Mouse (Mus musculus) embryonic facial prominence, embryonic 14.5 days (tissue): ENCODE measurements around the gene Fgf10. TPM values are rescaled to one million over a fixed set of nuclear protein-coding genes. Genes with fewer than 3 reads are reported as not detected.

ENCODE experiments used
- ATAC-seq: fragments of 200-750 bp; cut with Nextera tagmentation; 2 replicates; pipeline ENCODE4 v1.8.0; 2017; ENCODE audit warnings: low read depth, moderate number of reproducible peaks, moderate TSS enrichment
- DNase-seq: peaks from one replicate; pipeline ENCODE4 v3.0.0-alpha.2; 2015; ENCODE audit warnings: low spot score
- H3K27ac ChIP-seq: fragments of 300-500 bp; sonication (generic); replicated peaks from 2 replicates; pipeline ENCODE4 v1.5.1; 2014; ENCODE audit warnings: low read depth, mild to moderate bottlenecking, low read length, moderate library complexity
- H3K27me3 ChIP-seq: fragments of 300-500 bp; sonication (generic); replicated peaks from 2 replicates; pipeline ENCODE4 v1.6.1; 2014; ENCODE audit warnings: low read length; ENCODE audit not compliant: control insufficient read depth, insufficient read depth
- H3K36me3 ChIP-seq: fragments of 300-500 bp; sonication (generic); 2 replicates; pipeline ENCODE4 v1.6.1; 2014; ENCODE audit warnings: low read length, mixed read lengths; ENCODE audit not compliant: control insufficient read depth, insufficient read depth
- H3K4me1 ChIP-seq: fragments of 300-500 bp; sonication (generic); 2 replicates; pipeline ENCODE4 v1.6.1; 2014; ENCODE audit warnings: antibody characterized with exemption, low read length; ENCODE audit not compliant: control insufficient read depth, insufficient read depth
- H3K4me2 ChIP-seq: fragments of 300-500 bp; sonication (generic); 2 replicates; pipeline ENCODE4 v1.6.1; 2014; ENCODE audit warnings: low read depth, mild to moderate bottlenecking, low read length, moderate library complexity, mixed read lengths
- H3K4me3 ChIP-seq: fragments of 300-500 bp; sonication (generic); 2 replicates; pipeline ENCODE4 v1.5.1; 2014; ENCODE audit warnings: low read depth, mild to moderate bottlenecking, low read length
- H3K9ac ChIP-seq: fragments of 300-500 bp; sonication (generic); 2 replicates; pipeline ENCODE4 v1.6.1; 2014; ENCODE audit warnings: low read depth, mild to moderate bottlenecking, low read length, moderate library complexity, mixed read lengths
- H3K9me3 ChIP-seq: fragments of 300-500 bp; sonication (generic); 2 replicates; pipeline ENCODE4 v1.6.1; 2016; ENCODE audit warnings: low read length; ENCODE audit not compliant: control insufficient read depth
- WGBS: fragments of 180-500 bp; shearing (Covaris S2); extraction: QIAGEN DNeasy Blood & Tissue Kit; methylation state at CpG from one replicate; pipeline ENCODE4 v1.1.7; 2014; 5-methylcytosine and 5-hydroxymethylcytosine counted together
- polyA plus RNA-seq: library from polyadenylated mRNA; unstranded; fragments of >200 nt; fragmentation: Nextera tagmentation; extraction: Ambion mirVana; gene quantifications from 2 replicates; pipeline ENCODE4 v1.2.1, GENCODE M21; 2014

The Fgf10 gene
- polyA plus RNA-seq, 1 experiment from 2014 or later: 9.5 TPM

DNA sequence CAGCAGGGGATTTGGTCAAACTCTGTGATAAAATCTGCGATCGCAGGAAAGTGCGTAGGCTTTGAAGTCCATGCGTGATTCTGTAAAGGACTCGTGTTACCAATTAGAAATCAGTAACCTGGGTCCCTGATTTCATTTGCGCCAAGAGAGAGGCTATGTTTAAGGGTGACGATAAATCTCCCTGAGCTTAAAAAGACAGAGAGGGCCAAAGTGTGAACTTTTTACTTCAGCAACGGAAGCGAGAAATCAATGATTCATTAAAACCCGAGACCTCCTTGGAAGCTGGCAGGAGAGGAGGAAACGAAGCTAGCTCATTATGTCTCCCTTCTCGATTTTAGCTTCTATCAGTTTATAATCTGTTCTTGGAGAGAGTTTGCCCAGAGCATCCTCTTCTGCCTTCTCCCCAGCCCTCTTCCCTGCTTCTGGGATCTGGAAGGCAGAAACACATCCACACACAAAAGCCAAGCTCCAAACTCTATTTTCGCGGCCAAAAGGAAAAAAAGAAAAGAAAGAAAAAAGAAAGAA, 44.1 kb downstream of the Fgf10 start:
- H3K27ac ChIP-seq: peak overlapping the region; percentile 44; the same call in 1 of the 2 replicates
- H3K4me1 ChIP-seq: peaks cover 3% of the 10 kb centered on the region; the same call in 1 of the 2 replicates
- peak; percentile 17 for DNase-seq
- WGBS: under 1% methylated on average over 14 of the region's 14 CpGs
- ATAC-seq: no peak
- H3K9ac ChIP-seq: peak overlapping the region; percentile 66
- H3K9me3 ChIP-seq: no peaks in the 10 kb centered on the region
- H3K36me3 ChIP-seq: no peaks in the 10 kb centered on the region
- H3K27me3 ChIP-seq: no peaks in the 10 kb centered on the region
- peak overlapping the region; percentile 59 for H3K4me3 ChIP-seq
- peak overlapping the region; percentile 86 for H3K4me2 ChIP-seq

DNA sequence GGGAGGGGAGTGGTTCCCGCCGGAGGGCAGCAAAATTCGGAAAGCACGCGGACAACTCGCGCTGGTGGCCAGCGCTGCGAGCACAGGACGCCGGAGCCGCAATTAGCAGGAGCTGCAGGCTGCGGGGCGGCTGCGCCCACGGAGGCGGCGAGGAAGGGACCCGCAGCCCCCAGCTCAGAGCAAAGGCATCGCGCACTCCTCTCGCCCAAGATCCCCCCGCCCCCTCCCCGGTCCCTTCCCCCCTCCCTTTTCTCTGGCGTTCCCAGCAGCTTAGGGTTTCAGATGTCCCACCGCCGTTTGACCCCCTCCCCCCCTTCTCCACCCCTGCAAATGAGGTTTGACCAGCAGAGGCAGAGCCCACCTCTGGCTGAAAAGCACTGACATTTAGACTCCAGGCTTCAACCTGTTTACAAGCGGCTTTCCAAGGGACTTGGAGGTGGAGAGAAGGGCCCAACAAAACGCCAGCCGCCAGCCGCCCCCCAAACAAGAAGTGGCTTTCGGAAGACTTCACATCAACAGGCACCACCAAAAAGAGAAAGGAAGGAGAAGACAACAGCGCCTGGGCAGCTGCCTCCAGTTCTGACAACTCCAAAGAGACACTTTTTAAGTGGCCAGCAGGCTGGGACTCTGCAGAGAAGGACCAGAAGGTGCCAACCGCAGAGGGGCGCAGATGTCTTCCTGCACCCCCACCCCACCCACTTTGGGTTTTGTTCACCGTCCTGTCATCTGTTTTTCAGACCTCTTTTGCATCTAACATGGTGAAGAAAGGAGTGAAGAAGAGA, 44.9 kb downstream of the Fgf10 start:
- 0% methylated on average over 11 of the region's 36 CpGs for WGBS

DNA sequence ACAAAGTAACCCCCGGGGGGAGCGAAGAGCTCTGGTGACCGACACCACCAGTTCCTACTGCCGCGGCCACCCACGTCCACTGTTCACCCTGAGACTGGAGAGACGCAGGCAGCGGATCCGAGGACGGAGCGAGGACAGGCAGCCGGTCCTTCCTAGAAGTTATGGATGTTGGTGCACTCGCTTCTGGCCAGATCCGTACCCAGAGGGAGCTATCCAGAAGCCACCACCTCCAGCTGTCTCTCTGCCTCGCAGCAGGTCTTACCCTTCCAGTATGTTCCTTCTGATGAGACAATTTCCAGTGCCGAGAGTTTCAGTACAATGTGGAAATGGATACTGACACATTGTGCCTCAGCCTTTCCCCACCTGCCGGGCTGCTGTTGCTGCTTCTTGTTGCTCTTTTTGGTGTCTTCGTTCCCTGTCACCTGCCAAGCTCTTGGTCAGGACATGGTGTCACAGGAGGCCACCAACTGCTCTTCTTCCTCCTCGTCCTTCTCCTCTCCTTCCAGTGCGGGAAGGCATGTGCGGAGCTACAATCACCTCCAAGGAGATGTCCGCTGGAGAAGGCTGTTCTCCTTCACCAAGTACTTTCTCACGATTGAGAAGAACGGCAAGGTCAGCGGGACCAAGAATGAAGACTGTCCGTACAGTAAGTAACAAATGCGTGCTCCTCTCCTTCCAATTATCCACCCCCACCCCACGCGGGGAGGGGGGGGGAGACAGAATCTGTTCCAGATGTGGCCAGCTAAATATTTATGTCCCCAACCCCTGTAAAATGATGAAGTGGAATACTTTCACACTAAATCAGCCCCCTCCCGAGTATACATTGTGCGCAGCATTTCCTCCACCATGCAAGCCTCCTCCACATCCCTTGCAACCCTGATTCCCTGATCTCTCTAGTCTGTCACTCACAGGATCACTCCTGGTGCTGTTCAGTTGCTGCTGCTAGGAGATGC, 45.8 kb downstream of the Fgf10 start:
- WGBS: 1% methylated on average over 28 of the region's 31 CpGs
- ATAC-seq (peak; percentile 55; the same call in 1 of the 2 replicates), DNase-seq (peak; percentile 62)
- Histone ChIP-seq H3K27ac (peak overlapping the region; percentile 80), H3K4me2 (peak overlapping the region; percentile 86), H3K9ac (peak overlapping the region; percentile 66), H3K36me3 (no peaks in the 10 kb centered on the region), H3K27me3 (no peaks in the 10 kb centered on the region), H3K9me3 (no peaks in the 10 kb centered on the region), H3K4me1 (peaks cover 3% of the 10 kb centered on the region; the same call in 1 of the 2 replicates), H3K4me3 (peak overlapping the region; percentile 59)

More for the DNA sequence above, 44.9 kb downstream of the Fgf10 start:
- Histone ChIP-seq H3K9me3 (no peaks in the 10 kb centered on the region), H3K27ac (peak overlapping the region; percentile 80), H3K36me3 (no peaks in the 10 kb centered on the region), H3K4me2 (peak overlapping the region; percentile 86), H3K9ac (peak overlapping the region; percentile 66), H3K4me3 (peak overlapping the region; percentile 59), H3K27me3 (no peaks in the 10 kb centered on the region), H3K4me1 (peaks cover 3% of the 10 kb centered on the region; the same call in 1 of the 2 replicates)
- ATAC-seq (peak; percentile 35), DNase-seq (peak; percentile 68)

DNA sequence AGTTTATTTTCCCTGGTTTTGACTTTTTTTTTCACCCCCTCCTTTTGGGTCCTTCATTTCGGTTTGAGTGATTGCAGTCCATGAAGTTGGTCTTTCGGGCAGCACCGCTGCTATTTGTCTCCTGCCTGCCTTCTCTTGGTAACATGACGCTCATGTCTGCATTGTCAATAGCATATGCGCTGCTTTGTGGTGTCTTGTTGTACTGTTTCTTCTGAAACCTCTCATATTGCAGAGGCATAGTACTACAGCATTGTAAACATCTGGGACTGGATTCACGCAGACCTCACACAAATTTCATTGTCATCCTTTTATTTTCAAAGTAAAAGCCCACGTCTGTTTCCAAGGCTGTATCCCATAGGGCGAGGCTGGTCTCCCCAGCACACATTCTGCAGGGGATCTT, 46.7 kb downstream of the Fgf10 start:
- ATAC-seq (peak; percentile 47; the same call in 1 of the 2 replicates), DNase-seq (peak; percentile 70)
- peak overlapping the region; percentile 80 for H3K27ac ChIP-seq
- no peaks in the 10 kb centered on the region for H3K9me3 ChIP-seq
- H3K4me2 ChIP-seq: peak overlapping the region; percentile 86
- no peaks in the 10 kb centered on the region for H3K27me3 ChIP-seq
- WGBS: 6% methylated on average over 8 of the region's 8 CpGs
- H3K4me3 ChIP-seq: peak overlapping the region; percentile 59
- H3K4me1 ChIP-seq: peaks cover 3% of the 10 kb centered on the region; the same call in 1 of the 2 replicates
- peak overlapping the region; percentile 66 for H3K9ac ChIP-seq
- H3K36me3 ChIP-seq: no peaks in the 10 kb centered on the region

DNA sequence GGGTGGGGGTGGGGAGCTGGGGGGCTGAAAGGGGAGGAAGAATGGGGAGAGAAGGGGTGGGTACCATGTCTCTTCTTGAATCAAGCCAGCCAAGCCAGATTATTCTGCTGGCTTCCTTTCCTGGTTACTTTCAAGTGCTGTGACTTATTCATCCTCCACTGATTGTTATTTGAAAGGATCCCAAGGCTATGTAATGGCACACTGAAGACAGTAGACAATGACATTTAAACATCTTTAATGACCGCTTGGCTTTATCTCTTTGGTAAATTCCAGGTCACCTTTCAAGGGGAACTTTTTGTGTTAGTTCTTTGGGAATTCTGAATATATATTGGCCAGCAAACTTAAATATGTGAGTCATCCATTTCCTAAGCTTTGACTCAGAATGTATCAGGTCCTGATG, 47.1 kb downstream of the Fgf10 start:
- Histone ChIP-seq H3K4me2 (peak overlapping the region; percentile 86), H3K4me3 (peak overlapping the region; percentile 59), H3K36me3 (no peaks in the 10 kb centered on the region), H3K27ac (peak overlapping the region; percentile 80), H3K9ac (peak overlapping the region; percentile 66), H3K9me3 (no peaks in the 10 kb centered on the region), H3K4me1 (peaks cover 3% of the 10 kb centered on the region; the same call in 1 of the 2 replicates), H3K27me3 (no peaks in the 10 kb centered on the region)
- ATAC-seq (no peak), DNase-seq (no peak)
- 55% methylated on average over 1 of the region's 1 CpGs for WGBS

DNA sequence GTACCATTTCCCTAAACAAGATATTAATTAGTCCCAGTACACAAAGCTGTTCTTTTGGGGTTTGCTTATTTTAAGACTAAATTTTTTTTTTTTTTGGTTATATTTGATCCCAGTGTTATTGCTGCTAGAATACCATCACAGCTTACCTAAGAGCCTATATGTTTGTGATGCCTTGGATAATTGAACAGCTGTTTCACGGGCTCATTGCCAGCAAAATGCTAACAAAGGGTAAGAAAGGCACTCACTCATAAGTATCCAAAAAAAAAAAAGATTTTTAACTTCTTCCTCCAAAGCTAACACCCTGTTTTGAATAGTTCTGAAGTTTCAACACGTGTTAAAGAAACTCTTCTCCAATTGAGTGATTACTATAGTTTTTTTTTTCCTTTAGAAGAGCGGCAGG, 48.8 kb downstream of the Fgf10 start:
- ATAC-seq: no peak

DNA sequence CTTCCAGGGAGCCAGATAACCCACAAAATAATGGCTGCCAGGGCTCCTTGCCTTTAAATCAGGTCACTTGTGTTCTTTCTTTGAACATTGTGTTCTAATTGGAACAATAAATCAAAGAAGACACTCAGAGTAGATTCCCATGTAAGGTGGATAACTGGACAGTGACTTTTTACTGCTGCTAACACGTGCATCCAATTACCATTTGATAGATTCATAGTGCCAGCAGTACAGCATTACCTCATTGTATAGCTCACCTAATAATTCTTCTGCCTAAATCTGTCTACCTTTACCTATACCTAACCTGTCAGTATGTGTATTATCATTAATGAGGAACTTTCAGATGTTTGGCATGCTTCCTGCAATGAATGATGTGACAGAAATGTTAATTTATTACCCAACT, 52.1 kb downstream of the Fgf10 start:
- H3K9me3 ChIP-seq: no peaks in the 10 kb centered on the region
- no peaks in the 10 kb centered on the region for H3K36me3 ChIP-seq
- H3K4me1 ChIP-seq: peaks cover 3% of the 10 kb centered on the region; the same call in 1 of the 2 replicates
- no peak overlapping the region for H3K4me2 ChIP-seq
- no peak overlapping the region for H3K27ac ChIP-seq
- no peaks in the 10 kb centered on the region for H3K27me3 ChIP-seq
- no peak overlapping the region for H3K4me3 ChIP-seq
- H3K9ac ChIP-seq: no peak overlapping the region
- WGBS: 55% methylated on average over 1 of the region's 1 CpGs
- ATAC-seq: no peak
- no peak for DNase-seq

More for the DNA sequence above, 48.8 kb downstream of the Fgf10 start:
- DNase-seq: peak; percentile 24
- Histone ChIP-seq H3K27me3 (no peaks in the 10 kb centered on the region), H3K9me3 (no peaks in the 10 kb centered on the region), H3K4me3 (no peak overlapping the region), H3K4me2 (peak overlapping the region; percentile 34; the same call in 1 of the 2 replicates), H3K27ac (no peak overlapping the region), H3K9ac (no peak overlapping the region), H3K36me3 (no peaks in the 10 kb centered on the region), H3K4me1 (peaks cover 3% of the 10 kb centered on the region; the same call in 1 of the 2 replicates)
- 42% methylated on average over 3 of the region's 3 CpGs for whole genome bisulfite sequencing
